Mouse (Mus musculus): ENCODE measurements around the gene Krt222. TPM values are rescaled to one million over a fixed set of nuclear protein-coding genes. Genes with fewer than 3 reads are reported as not detected.

Krt222 gene
- total RNA-seq (2014; rRNA removed; ENCODE audit: low replicate concordance) (4.5 and 5.7 TPM in 2 replicates), polyA plus RNA-seq (2015; fragmentation: Nextera tagmentation; extraction: Ambion mirVana) (6.9 and 7.9 TPM in 2 replicates)

DNA sequence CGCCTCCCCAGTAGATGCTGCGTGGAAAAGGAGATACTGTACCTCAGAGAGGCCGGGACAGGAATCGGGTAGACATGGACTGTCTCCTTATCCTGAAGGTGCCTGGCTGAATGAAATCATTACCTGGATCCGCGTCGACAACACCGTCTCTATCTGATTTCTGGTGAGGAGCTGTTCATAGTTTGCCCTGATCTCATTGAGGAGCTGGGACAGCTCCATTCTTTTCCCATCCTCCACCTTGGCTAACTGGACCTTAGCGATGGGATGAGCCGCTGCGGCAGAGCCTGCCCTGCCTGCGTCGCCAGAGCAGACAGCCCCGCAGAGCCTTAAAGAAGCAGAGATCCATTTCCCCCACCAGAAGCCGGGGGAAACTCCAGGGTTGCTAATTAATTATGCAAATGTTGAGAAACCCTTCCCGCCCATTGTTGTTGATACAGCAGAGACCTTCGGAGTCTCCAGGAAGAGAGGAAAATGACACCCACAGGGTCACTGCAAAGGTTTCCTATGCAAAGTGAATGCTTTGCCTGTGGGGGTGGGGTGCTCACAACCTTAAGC, at the start of gene Krt222:
Gene Krt222, minus strand, starts transcription at position 266 of the 555 bp plus-strand sequence.
- H3K27me3 ChIP-seq (ENCODE audit: control insufficient read depth, insufficient read depth, low read length), result no peaks in the 10 kb centered on the region
- 2% methylated on average over 17 of the region's 17 CpGs for WGBS
- H3K9me3 ChIP-seq (replicated peaks; ENCODE audit: control insufficient read depth, low read length), result no peaks in the 10 kb centered on the region
- no peaks in the 10 kb centered on the region for H3K36me3 ChIP-seq (replicated peaks; ENCODE audit: control insufficient read depth, insufficient read depth, low read length)
- H3K4me3 ChIP-seq (ENCODE audit: low read depth, low read length), result peak within 1 kb of the TSS; percentile 53
- peaks cover 3% of the 10 kb centered on the region; the same call in 1 of the 2 replicates for H3K4me1 ChIP-seq (ENCODE audit: control insufficient read depth, insufficient read depth)
- H3K9ac ChIP-seq (replicated peaks; ENCODE audit: low read depth, low read length), result peak within 1 kb of the TSS; percentile 54
- ATAC-seq (ENCODE audit: insufficient read depth, low read depth) (peak; percentile 70), DNase-seq (ENCODE audit: low spot score) (no peak)
- peak within 1 kb of the TSS; percentile 69 for H3K27ac ChIP-seq (ENCODE audit: low read depth)
- H3K4me2 ChIP-seq (ENCODE audit: low read depth, low read length), result peak within 1 kb of the TSS; percentile 69
- TF ChIP-seq EP300 (IDR thresholded peaks at IDR 0.05; ENCODE audit: low read depth) (no peak), CTCF (IDR thresholded peaks at IDR 0.05; ENCODE audit: low read depth) (no peak)

GRCm38 (mm10) chr11:99292846-99293245, 49.0 kb upstream of the Krt222 start:
- Histone ChIP-seq H3K27me3 (ENCODE audit: control insufficient read depth, insufficient read depth, low read length) (no peaks in the 10 kb centered on the region), H3K4me1 (ENCODE audit: control insufficient read depth, insufficient read depth) (no peaks in the 10 kb centered on the region), H3K9ac (replicated peaks; ENCODE audit: low read depth, low read length) (no peak overlapping the region), H3K9me3 (replicated peaks; ENCODE audit: control insufficient read depth, low read length) (0 out of 2 replicates have a peak, but pooled peaks cover 6% of the 10 kb centered on the region), H3K27ac (ENCODE audit: low read depth) (no peak overlapping the region), H3K36me3 (replicated peaks; ENCODE audit: control insufficient read depth, insufficient read depth, low read length) (no peaks in the 10 kb centered on the region), H3K4me2 (ENCODE audit: low read depth, low read length) (no peak overlapping the region), H3K4me3 (ENCODE audit: low read depth, low read length) (no peak overlapping the region)
- ATAC-seq (ENCODE audit: insufficient read depth, low read depth), result no peak
- WGBS, result 53% methylated on average over 5 of the region's 5 CpGs
- DNase-seq (ENCODE audit: low spot score), result no peak
- TF ChIP-seq CTCF (IDR thresholded peaks at IDR 0.05; ENCODE audit: low read depth) (peak; percentile 64), EP300 (IDR thresholded peaks at IDR 0.05; ENCODE audit: low read depth) (no peak)

- H3K4me1 ChIP-seq (ENCODE audit: control insufficient read depth, insufficient read depth), result no peaks in the 10 kb centered on the region
- no peak for ATAC-seq (ENCODE audit: insufficient read depth, low read depth)
- no peak within 1 kb of the TSS for H3K9ac ChIP-seq (replicated peaks; ENCODE audit: low read depth, low read length)
- no peak for DNase-seq (ENCODE audit: low spot score)
- no peak within 1 kb of the TSS for H3K4me2 ChIP-seq (ENCODE audit: low read depth, low read length)
- no peak within 1 kb of the TSS for H3K4me3 ChIP-seq (ENCODE audit: low read depth, low read length)
- H3K27ac ChIP-seq (ENCODE audit: low read depth), result no peak within 1 kb of the TSS
- 43% methylated on average over 11 of the region's 11 CpGs for WGBS
- no peak for TF ChIP-seq CTCF (IDR thresholded peaks at IDR 0.05; ENCODE audit: low read depth)
- H3K9me3 ChIP-seq (replicated peaks; ENCODE audit: control insufficient read depth, low read length), result no peaks in the 10 kb centered on the region
- H3K27me3 ChIP-seq (ENCODE audit: control insufficient read depth, insufficient read depth, low read length), result no peaks in the 10 kb centered on the region
- no peaks in the 10 kb centered on the region for H3K36me3 ChIP-seq (replicated peaks; ENCODE audit: control insufficient read depth, insufficient read depth, low read length)
Measured at GRCm38 (mm10) chr11:99284833-99285312, 41.0 kb upstream of the Krt222 start, which contains the start of gene Krt24. Krt24 (minus strand) TSS chr11:99285262.

DNA sequence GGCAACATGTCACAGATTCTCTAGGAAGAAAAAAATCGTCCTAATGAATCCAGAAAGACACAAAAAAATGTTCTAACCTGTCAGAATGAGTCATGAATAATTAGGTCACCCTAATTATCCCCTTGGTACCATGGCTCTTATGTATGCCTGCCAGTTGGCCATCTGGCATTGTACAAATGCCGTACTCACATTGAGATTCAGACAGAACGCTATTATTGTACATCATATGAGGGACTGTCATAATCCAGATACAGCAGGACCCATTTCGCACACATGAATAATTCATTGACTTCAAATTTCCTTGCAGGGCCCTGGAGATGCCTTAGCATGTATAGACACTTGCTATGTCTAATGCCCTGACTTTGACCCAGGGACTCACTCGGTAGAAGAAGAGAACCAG, 40.1 kb upstream of the Krt222 start:
- ATAC-seq (ENCODE audit: insufficient read depth, low read depth), result no peak
- H3K4me1 ChIP-seq (ENCODE audit: control insufficient read depth, insufficient read depth), result no peaks in the 10 kb centered on the region
- no peaks in the 10 kb centered on the region for H3K27me3 ChIP-seq (ENCODE audit: control insufficient read depth, insufficient read depth, low read length)
- no peak overlapping the region for H3K4me2 ChIP-seq (ENCODE audit: low read depth, low read length)
- TF ChIP-seq EP300 (IDR thresholded peaks at IDR 0.05; ENCODE audit: low read depth) (no peak), CTCF (IDR thresholded peaks at IDR 0.05; ENCODE audit: low read depth) (no peak)
- H3K4me3 ChIP-seq (ENCODE audit: low read depth, low read length), result no peak overlapping the region
- H3K9ac ChIP-seq (replicated peaks; ENCODE audit: low read depth, low read length), result no peak overlapping the region
- 73% methylated on average over 5 of the region's 5 CpGs for WGBS
- no peak overlapping the region for H3K27ac ChIP-seq (ENCODE audit: low read depth)
- no peaks in the 10 kb centered on the region for H3K9me3 ChIP-seq (replicated peaks; ENCODE audit: control insufficient read depth, low read length)
- no peak for DNase-seq (ENCODE audit: low spot score)
- no peaks in the 10 kb centered on the region for H3K36me3 ChIP-seq (replicated peaks; ENCODE audit: control insufficient read depth, insufficient read depth, low read length)

DNA sequence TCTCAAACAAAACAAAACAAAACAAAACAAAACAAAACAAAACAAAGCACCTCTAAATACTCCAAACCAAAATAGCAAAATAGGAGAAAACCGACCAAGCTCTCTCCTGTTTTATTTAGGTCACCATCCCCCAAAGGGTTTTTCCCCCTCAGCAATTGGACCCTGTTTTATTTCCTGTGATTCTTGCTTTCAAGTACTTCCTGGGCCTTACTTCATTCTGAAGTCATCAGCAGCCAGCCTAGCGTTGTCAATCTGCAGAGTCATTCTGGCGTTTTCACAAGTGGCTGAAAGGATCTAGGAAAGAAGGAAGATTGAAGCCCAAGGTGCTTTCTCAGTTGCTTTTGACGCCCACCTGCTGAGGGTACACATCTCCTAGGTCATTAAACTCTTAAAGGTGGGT, 39.4 kb upstream of the Krt222 start:
- no peaks in the 10 kb centered on the region for H3K27me3 ChIP-seq (ENCODE audit: control insufficient read depth, insufficient read depth, low read length)
- no peak for TF ChIP-seq CTCF (IDR thresholded peaks at IDR 0.05; ENCODE audit: low read depth)
- TF ChIP-seq EP300 (IDR thresholded peaks at IDR 0.05; ENCODE audit: low read depth), result no peak
- DNase-seq (ENCODE audit: low spot score), result no peak
- H3K9me3 ChIP-seq (replicated peaks; ENCODE audit: control insufficient read depth, low read length), result no peaks in the 10 kb centered on the region
- WGBS, result 43% methylated on average over 4 of the region's 4 CpGs
- no peak overlapping the region for H3K4me3 ChIP-seq (ENCODE audit: low read depth, low read length)
- no peak overlapping the region for H3K4me2 ChIP-seq (ENCODE audit: low read depth, low read length)
- no peaks in the 10 kb centered on the region for H3K36me3 ChIP-seq (replicated peaks; ENCODE audit: control insufficient read depth, insufficient read depth, low read length)
- H3K27ac ChIP-seq (ENCODE audit: low read depth), result no peak overlapping the region
- no peak overlapping the region for H3K9ac ChIP-seq (replicated peaks; ENCODE audit: low read depth, low read length)
- H3K4me1 ChIP-seq (ENCODE audit: control insufficient read depth, insufficient read depth), result no peaks in the 10 kb centered on the region
- no peak for ATAC-seq (ENCODE audit: insufficient read depth, low read depth)

- no peak overlapping the region for H3K9ac ChIP-seq (replicated peaks; ENCODE audit: low read depth, low read length)
- DNase-seq (ENCODE audit: low spot score) (no peak), ATAC-seq (ENCODE audit: insufficient read depth, low read depth) (no peak)
- WGBS, result 49% methylated on average over 9 of the region's 9 CpGs
- no peaks in the 10 kb centered on the region for H3K9me3 ChIP-seq (replicated peaks; ENCODE audit: control insufficient read depth, low read length)
- TF ChIP-seq EP300 (IDR thresholded peaks at IDR 0.05; ENCODE audit: low read depth) (no peak), CTCF (IDR thresholded peaks at IDR 0.05; ENCODE audit: low read depth) (no peak)
- no peaks in the 10 kb centered on the region for H3K4me1 ChIP-seq (ENCODE audit: control insufficient read depth, insufficient read depth)
- no peaks in the 10 kb centered on the region for H3K36me3 ChIP-seq (replicated peaks; ENCODE audit: control insufficient read depth, insufficient read depth, low read length)
- no peak overlapping the region for H3K27ac ChIP-seq (ENCODE audit: low read depth)
- H3K4me2 ChIP-seq (ENCODE audit: low read depth, low read length), result no peak overlapping the region
- H3K4me3 ChIP-seq (ENCODE audit: low read depth, low read length), result no peak overlapping the region
- no peaks in the 10 kb centered on the region for H3K27me3 ChIP-seq (ENCODE audit: control insufficient read depth, insufficient read depth, low read length)
Measured at GRCm38 (mm10) chr11:99281116-99281515, 37.2 kb upstream of the Krt222 start.

Data from heart, postnatal 0 days (tissue).